Mouse (Mus musculus): ENCODE measurements around the gene Wfdc13. TPM values are rescaled to one million over a fixed set of nuclear protein-coding genes. Genes with fewer than 3 reads are reported as not detected.

Gene Wfdc13
- polyA plus RNA-seq, 1 experiment: 0.04 TPM

DNA sequence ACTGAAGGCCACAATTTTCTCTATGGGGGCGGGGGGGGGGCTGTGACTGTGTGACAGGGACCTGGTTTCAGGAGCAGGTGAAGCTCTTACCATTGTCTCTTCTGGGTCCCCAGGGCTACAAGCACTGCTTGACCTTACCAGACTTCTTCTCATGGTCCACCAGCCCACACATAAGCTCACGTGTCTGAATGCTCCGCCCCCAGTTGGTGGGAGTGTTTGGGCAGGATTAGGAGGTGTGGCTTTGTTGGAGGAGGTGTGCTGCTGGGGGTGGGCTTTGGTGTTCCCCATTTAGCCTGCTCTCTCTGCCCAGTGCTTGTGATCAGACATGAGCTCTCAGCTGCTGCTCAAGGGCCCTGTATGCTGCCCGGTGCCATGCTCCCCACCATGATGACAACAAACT lies 38.4 kb downstream of the Wfdc13 start:
- Histone ChIP-seq H3K27me3 (ENCODE audit: control insufficient read depth, insufficient read depth, insufficient read length) (peaks cover 41% of the 10 kb centered on the region), H3K4me2 (ENCODE audit: low read depth) (no peak overlapping the region), H3K79me2 (ENCODE audit: control insufficient read depth, insufficient read depth) (no peaks in the 10 kb centered on the region), H3K4me3 (no peak overlapping the region), H3K36me3 (ENCODE audit: control insufficient read depth, insufficient read depth) (no peaks in the 10 kb centered on the region), H3ac (ENCODE audit: control insufficient read depth, insufficient read length) (no peak overlapping the region)
- TF ChIP-seq POLR2A (IDR thresholded peaks at IDR 0.05; ENCODE audit: insufficient read length, low read depth) (no peak), TCF12 (IDR thresholded peaks at IDR 0.05; ENCODE audit: insufficient read depth, poor library complexity, severe bottlenecking) (no peak), MAX (IDR thresholded peaks at IDR 0.05; ENCODE audit: low read depth) (no peak), USF1 (IDR thresholded peaks at IDR 0.05; ENCODE audit: low read depth) (no peak), POLR2AphosphoS2 (IDR thresholded peaks at IDR 0.05; ENCODE audit: insufficient read length, low read depth) (no peak), MYOD1 (IDR thresholded peaks at IDR 0.05; ENCODE audit: control insufficient read depth in 1 of 3, insufficient read length in 2 of 3, low read depth in 2 of 3) (no peak), SRF (IDR thresholded peaks at IDR 0.05; ENCODE audit: control insufficient read depth, insufficient read length, low read depth) (no peak), REST (IDR thresholded peaks at IDR 0.05; ENCODE audit: insufficient read depth, insufficient read length) (no peak), CEBPB (IDR thresholded peaks at IDR 0.05; ENCODE audit: insufficient read depth, poor library complexity, severe bottlenecking) (no peak), TCF3 (IDR thresholded peaks at IDR 0.05; ENCODE audit: insufficient read length, low read depth) (no peak), E2F4 (IDR thresholded peaks at IDR 0.05; ENCODE audit: insufficient read depth) (no peak), MYOG (IDR thresholded peaks at IDR 0.05; ENCODE audit: control insufficient read depth in 1 of 3, insufficient read depth in 1 of 3, insufficient read length in 2 of 3, low read depth in 2 of 3) (no peak)

DNA sequence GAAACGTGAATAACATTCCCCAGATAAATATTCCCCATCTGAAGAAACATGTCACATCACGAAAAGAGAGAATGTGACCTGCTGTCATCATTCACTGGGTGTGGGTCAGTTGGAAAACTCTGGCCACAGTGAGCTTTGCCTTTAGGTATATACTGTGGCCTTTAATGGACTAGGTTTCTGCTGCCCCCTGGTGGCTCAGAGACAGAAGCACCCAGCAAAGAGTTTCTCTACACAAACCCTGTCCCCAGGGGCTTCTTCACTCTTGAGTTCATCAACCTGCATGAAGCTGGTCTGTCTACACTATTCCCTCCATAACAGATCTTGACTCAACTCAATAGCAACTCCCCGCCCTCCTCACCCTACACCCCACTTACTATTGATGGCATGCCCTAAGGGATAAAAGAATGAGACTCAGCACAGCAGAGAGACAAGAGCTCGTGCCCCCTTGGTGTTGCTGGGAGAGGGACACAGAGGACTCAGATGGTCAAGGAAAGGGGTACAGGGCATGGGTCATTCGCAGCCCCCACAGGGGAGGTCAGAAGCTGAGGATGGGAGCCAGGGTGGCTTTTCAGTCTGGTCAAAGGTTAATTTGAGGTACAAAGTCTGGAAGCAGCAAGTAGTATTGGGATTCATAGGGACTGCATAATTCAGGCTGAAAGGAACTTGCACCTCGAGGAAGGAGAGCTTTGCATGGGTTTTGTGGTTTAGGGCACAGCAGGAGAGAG lies 41.1 kb downstream of the Wfdc13 start:
- H3K4me3 ChIP-seq: no peak overlapping the region

GRCm38 (mm10) chr2:164731719-164732118 lies 46.8 kb downstream of the Wfdc13 start:
- TF ChIP-seq TCF3 (IDR thresholded peaks at IDR 0.05; ENCODE audit: insufficient read length, low read depth) (no peak), MYOG (IDR thresholded peaks at IDR 0.05; ENCODE audit: control insufficient read depth in 1 of 3, insufficient read depth in 1 of 3, insufficient read length in 2 of 3, low read depth in 2 of 3) (no peak), POLR2A (IDR thresholded peaks at IDR 0.05; ENCODE audit: insufficient read length, low read depth) (no peak), SRF (IDR thresholded peaks at IDR 0.05; ENCODE audit: control insufficient read depth, insufficient read length, low read depth) (no peak), USF1 (IDR thresholded peaks at IDR 0.05; ENCODE audit: low read depth) (no peak), POLR2AphosphoS2 (IDR thresholded peaks at IDR 0.05; ENCODE audit: insufficient read length, low read depth) (no peak), TCF12 (IDR thresholded peaks at IDR 0.05; ENCODE audit: insufficient read depth, poor library complexity, severe bottlenecking) (no peak)
- no peak overlapping the region for H3ac ChIP-seq (ENCODE audit: control insufficient read depth, insufficient read length)
- H3K4me2 ChIP-seq (ENCODE audit: low read depth): no peak overlapping the region
- peaks cover 18% of the 10 kb centered on the region for H3K27me3 ChIP-seq (ENCODE audit: control insufficient read depth, insufficient read depth, insufficient read length)
- no peaks in the 10 kb centered on the region for H3K36me3 ChIP-seq (ENCODE audit: control insufficient read depth, insufficient read depth)
- H3K79me2 ChIP-seq (ENCODE audit: control insufficient read depth, insufficient read depth): no peaks in the 10 kb centered on the region
- H3K4me3 ChIP-seq: no peak overlapping the region

More for the DNA sequence above, 41.1 kb downstream of the Wfdc13 start:
- TF ChIP-seq E2F4 (IDR thresholded peaks at IDR 0.05; ENCODE audit: insufficient read depth) (no peak), USF1 (IDR thresholded peaks at IDR 0.05; ENCODE audit: low read depth) (no peak), MYOG (IDR thresholded peaks at IDR 0.05; ENCODE audit: control insufficient read depth in 1 of 3, insufficient read depth in 1 of 3, insufficient read length in 2 of 3, low read depth in 2 of 3) (no peak), MYOD1 (IDR thresholded peaks at IDR 0.05; ENCODE audit: control insufficient read depth in 1 of 3, insufficient read length in 2 of 3, low read depth in 2 of 3) (no peak), TCF3 (IDR thresholded peaks at IDR 0.05; ENCODE audit: insufficient read length, low read depth) (no peak), POLR2AphosphoS2 (IDR thresholded peaks at IDR 0.05; ENCODE audit: insufficient read length, low read depth) (no peak)
- Histone ChIP-seq H3K27me3 (ENCODE audit: control insufficient read depth, insufficient read depth, insufficient read length) (peaks cover 37% of the 10 kb centered on the region), H3K4me2 (ENCODE audit: low read depth) (no peak overlapping the region), H3ac (ENCODE audit: control insufficient read depth, insufficient read length) (no peak overlapping the region), H3K79me2 (ENCODE audit: control insufficient read depth, insufficient read depth) (no peaks in the 10 kb centered on the region), H3K36me3 (ENCODE audit: control insufficient read depth, insufficient read depth) (no peaks in the 10 kb centered on the region)

- Histone ChIP-seq H3K4me3 (no peak overlapping the region), H3K4me2 (ENCODE audit: low read depth) (no peak overlapping the region), H3K79me2 (ENCODE audit: control insufficient read depth, insufficient read depth) (no peaks in the 10 kb centered on the region), H3K36me3 (ENCODE audit: control insufficient read depth, insufficient read depth) (no peaks in the 10 kb centered on the region), H3K27me3 (ENCODE audit: control insufficient read depth, insufficient read depth, insufficient read length) (peaks cover 10% of the 10 kb centered on the region), H3ac (ENCODE audit: control insufficient read depth, insufficient read length) (no peak overlapping the region)
- TF ChIP-seq MYOD1 (IDR thresholded peaks at IDR 0.05; ENCODE audit: control insufficient read depth in 1 of 3, insufficient read length in 2 of 3, low read depth in 2 of 3): no peak
- TF ChIP-seq MYOG (IDR thresholded peaks at IDR 0.05; ENCODE audit: control insufficient read depth in 1 of 3, insufficient read depth in 1 of 3, insufficient read length in 2 of 3, low read depth in 2 of 3): no peak
- no peak for TF ChIP-seq SRF (IDR thresholded peaks at IDR 0.05; ENCODE audit: control insufficient read depth, insufficient read length, low read depth)
- TF ChIP-seq POLR2A (IDR thresholded peaks at IDR 0.05; ENCODE audit: insufficient read length, low read depth): no peak
- no peak for TF ChIP-seq MAX (IDR thresholded peaks at IDR 0.05; ENCODE audit: low read depth)
- TF ChIP-seq CEBPB (IDR thresholded peaks at IDR 0.05; ENCODE audit: insufficient read depth, poor library complexity, severe bottlenecking): no peak
- no peak for TF ChIP-seq USF1 (IDR thresholded peaks at IDR 0.05; ENCODE audit: low read depth)
- TF ChIP-seq TCF3 (IDR thresholded peaks at IDR 0.05; ENCODE audit: insufficient read length, low read depth): no peak
- no peak for TF ChIP-seq E2F4 (IDR thresholded peaks at IDR 0.05; ENCODE audit: insufficient read depth)
- TF ChIP-seq POLR2AphosphoS2 (IDR thresholded peaks at IDR 0.05; ENCODE audit: insufficient read length, low read depth): no peak
- TF ChIP-seq REST (IDR thresholded peaks at IDR 0.05; ENCODE audit: insufficient read depth, insufficient read length): no peak
Observed at GRCm38 (mm10) chr2:164733259-164733658, 48.4 kb downstream of the Wfdc13 start.

- no peak overlapping the region for H3K4me3 ChIP-seq
- no peak overlapping the region for H3ac ChIP-seq (ENCODE audit: control insufficient read depth, insufficient read length)
- H3K36me3 ChIP-seq (ENCODE audit: control insufficient read depth, insufficient read depth): no peaks in the 10 kb centered on the region
- no peaks in the 10 kb centered on the region for H3K79me2 ChIP-seq (ENCODE audit: control insufficient read depth, insufficient read depth)
- no peak for TF ChIP-seq TCF3 (IDR thresholded peaks at IDR 0.05; ENCODE audit: insufficient read length, low read depth)
- TF ChIP-seq MYOG (IDR thresholded peaks at IDR 0.05; ENCODE audit: control insufficient read depth in 1 of 3, insufficient read depth in 1 of 3, insufficient read length in 2 of 3, low read depth in 2 of 3): no peak
- TF ChIP-seq POLR2AphosphoS2 (IDR thresholded peaks at IDR 0.05; ENCODE audit: insufficient read length, low read depth): no peak
- TF ChIP-seq TCF12 (IDR thresholded peaks at IDR 0.05; ENCODE audit: insufficient read depth, poor library complexity, severe bottlenecking): no peak
- no peak for TF ChIP-seq MAX (IDR thresholded peaks at IDR 0.05; ENCODE audit: low read depth)
- no peak for TF ChIP-seq CEBPB (IDR thresholded peaks at IDR 0.05; ENCODE audit: insufficient read depth, poor library complexity, severe bottlenecking)
- TF ChIP-seq REST (IDR thresholded peaks at IDR 0.05; ENCODE audit: insufficient read depth, insufficient read length): no peak
- TF ChIP-seq POLR2A (IDR thresholded peaks at IDR 0.05; ENCODE audit: insufficient read length, low read depth): no peak
- no peak for TF ChIP-seq MYOD1 (IDR thresholded peaks at IDR 0.05; ENCODE audit: control insufficient read depth in 1 of 3, insufficient read length in 2 of 3, low read depth in 2 of 3)
- H3K4me2 ChIP-seq (ENCODE audit: low read depth): no peak overlapping the region
- peaks cover 5% of the 10 kb centered on the region for H3K27me3 ChIP-seq (ENCODE audit: control insufficient read depth, insufficient read depth, insufficient read length)
Observed at GRCm38 (mm10) chr2:164734839-164735238, 49.9 kb downstream of the Wfdc13 start.
